Mouse (Mus musculus): ENCODE results near the gene Pecr. TPM values are rescaled to one million over a fixed set of nuclear protein-coding genes. Genes with fewer than 3 reads are reported as not detected.
A peak's percentile ranks its signal among the peaks of the same experiment; 100 is the strongest.

Pecr gene
- polyA plus RNA-seq (2017; shearing (Covaris generic)) = 1 to 10 TPM; 3.8 to 4.1 TPM

GRCm38 (mm10) chr1:72283992-72284485 lies at the start of gene Pecr, which contains the start of gene Tmem169:
Gene Pecr, minus strand, starts transcription at chr1:72284314.
Gene Tmem169, plus strand, starts transcription at chr1:72284369.
- ATAC-seq = peak; percentile 100

- no peak for ATAC-seq
Measured at GRCm38 (mm10) chr1:72326162-72326821, 42.2 kb upstream of the Pecr start.

GRCm38 (mm10) chr1:72323248-72323647 lies 39.1 kb upstream of the Pecr start:
- no peak for ATAC-seq

GRCm38 (mm10) chr1:72320759-72321158 lies 36.6 kb upstream of the Pecr start:
- no peak for ATAC-seq

GRCm38 (mm10) chr1:72316901-72317300 lies 32.8 kb upstream of the Pecr start:
- ATAC-seq = no peak

GRCm38 (mm10) chr1:72316409-72316808 lies 32.3 kb upstream of the Pecr start:
- ATAC-seq = no peak

GRCm38 (mm10) chr1:72315447-72315846 lies 31.3 kb upstream of the Pecr start:
- ATAC-seq = no peak

- ATAC-seq = peak; percentile 72
Measured at GRCm38 (mm10) chr1:72313399-72314039, 29.4 kb upstream of the Pecr start.

- no peak for ATAC-seq
Measured at GRCm38 (mm10) chr1:72312701-72313398, 28.7 kb upstream of the Pecr start.

- no peak for ATAC-seq
Measured at GRCm38 (mm10) chr1:72309744-72310424, 25.8 kb upstream of the Pecr start.

GRCm38 (mm10) chr1:72308919-72309318 lies 24.8 kb upstream of the Pecr start:
- ATAC-seq = no peak

- ATAC-seq = peak; percentile 94
Measured at GRCm38 (mm10) chr1:72307317-72307798, 23.2 kb upstream of the Pecr start, which contains the start of gene Xrcc5. Gene Xrcc5, plus strand, starts transcription at chr1:72307421.

GRCm38 (mm10) chr1:72306679-72307181 lies 22.6 kb upstream of the Pecr start:
- ATAC-seq = peak; percentile 59

GRCm38 (mm10) chr1:72306241-72306640 lies 22.1 kb upstream of the Pecr start:
- ATAC-seq = no peak

GRCm38 (mm10) chr1:72301845-72302244 lies 17.7 kb upstream of the Pecr start:
- ATAC-seq = no peak

GRCm38 (mm10) chr1:72295746-72296145 lies 11.6 kb upstream of the Pecr start:
- ATAC-seq = no peak

- no peak for ATAC-seq
Measured at GRCm38 (mm10) chr1:72293869-72294663, 10.0 kb upstream of the Pecr start.

- no peak for ATAC-seq
Measured at GRCm38 (mm10) chr1:72291925-72292324, 7.8 kb upstream of the Pecr start.

GRCm38 (mm10) chr1:72291421-72291820 lies 7.3 kb upstream of the Pecr start:
- ATAC-seq = no peak

GRCm38 (mm10) chr1:72290896-72291295 lies 6.8 kb upstream of the Pecr start:
- no peak for ATAC-seq

GRCm38 (mm10) chr1:72288527-72289150 lies 4.5 kb upstream of the Pecr start:
- ATAC-seq = no peak

All from CD4-positive, CD25-positive, alpha-beta regulatory T cell, adult 4 months (primary cell).